Mouse (Mus musculus) midbrain, embryonic 13.5 days (tissue): ENCODE results near the gene Cnnm4. TPM values are rescaled to one million over a fixed set of nuclear protein-coding genes. Genes with fewer than 3 reads are reported as not detected.
A peak's percentile ranks its signal among the peaks of the same experiment; 100 is the strongest.

Source experiments
- ATAC-seq: fragments of 200-750 bp; cut with Nextera tagmentation; 2 replicates; pipeline ENCODE4 v1.8.0; 2017; ENCODE audit warnings: mild to moderate bottlenecking, moderate TSS enrichment, moderate library complexity
- H3K27ac ChIP-seq: fragments of 300-500 bp; sonication (generic); 2 replicates; pipeline ENCODE4 v1.5.1; 2015; ENCODE audit warnings: inconsistent platforms, mild to moderate bottlenecking, moderate library complexity
- H3K27me3 ChIP-seq: fragments of 300-500 bp; sonication (generic); 2 replicates; pipeline ENCODE4 v1.6.1; 2015; ENCODE audit warnings: mild to moderate bottlenecking, inconsistent platforms
- H3K36me3 ChIP-seq: fragments of 300-500 bp; sonication (generic); 2 replicates; pipeline ENCODE4 v1.6.1; 2015; ENCODE audit warnings: mild to moderate bottlenecking, inconsistent platforms
- H3K4me1 ChIP-seq: fragments of 300-500 bp; sonication (generic); replicated peaks from 2 replicates; pipeline ENCODE4 v1.6.1; 2015; ENCODE audit warnings: inconsistent platforms
- H3K4me2 ChIP-seq: fragments of 300-500 bp; sonication (generic); replicated peaks from 2 replicates; pipeline ENCODE4 v1.6.1; 2015; ENCODE audit warnings: moderate library complexity, mild to moderate bottlenecking, inconsistent platforms
- H3K4me3 ChIP-seq: fragments of 300-500 bp; sonication (generic); replicated peaks from 2 replicates; pipeline ENCODE4 v1.5.1; 2015; ENCODE audit warnings: mild to moderate bottlenecking, inconsistent platforms
- H3K9ac ChIP-seq: fragments of 300-500 bp; sonication (generic); replicated peaks from 2 replicates; pipeline ENCODE4 v1.6.1; 2015; ENCODE audit warnings: mild to moderate bottlenecking, inconsistent platforms
- H3K9me3 ChIP-seq: fragments of 300-500 bp; sonication (generic); 2 replicates; pipeline ENCODE4 v1.6.1; 2016; ENCODE audit warnings: mild to moderate bottlenecking, inconsistent platforms
- WGBS: fragments of 180-500 bp; shearing (Covaris S2); methylation state at CpG from one replicate; pipeline ENCODE4 v1.1.7; 2015; 5-methylcytosine and 5-hydroxymethylcytosine counted together
- polyA plus RNA-seq: library from polyadenylated mRNA; unstranded; fragments of >200 nt; fragmentation: Nextera tagmentation; extraction: Ambion mirVana; gene quantifications from 2 replicates; pipeline ENCODE4 v1.2.1, GENCODE M21; 2015

Cnnm4 gene
- 8.8 and 10.0 TPM in 2 replicates for polyA plus RNA-seq

GRCm38 (mm10) chr1:36471181-36472105 lies at the start of gene Cnnm4:
Gene Cnnm4, plus strand, starts transcription at chr1:36471620.
- peak within 1 kb of the TSS; percentile 68 for H3K4me2 ChIP-seq
- no peaks in the 10 kb centered on the region for H3K9me3 ChIP-seq
- ATAC-seq = peak; percentile 92
- H3K27ac ChIP-seq = peak within 1 kb of the TSS; percentile 44
- H3K36me3 ChIP-seq = no peaks in the 10 kb centered on the region
- peaks cover 52% of the 10 kb centered on the region for H3K4me1 ChIP-seq
- 0% methylated on average over 42 of the region's 98 CpGs for WGBS
- H3K4me3 ChIP-seq = peak within 1 kb of the TSS; percentile 68
- peaks cover 7% of the 10 kb centered on the region; the same call in 1 of the 2 replicates for H3K27me3 ChIP-seq
- H3K9ac ChIP-seq = peak within 1 kb of the TSS; percentile 73

GRCm38 (mm10) chr1:36429511-36429910 lies 41.9 kb upstream of the Cnnm4 start:
- Histone ChIP-seq H3K4me1 (no peaks in the 10 kb centered on the region), H3K4me2 (no peak overlapping the region), H3K27me3 (no peaks in the 10 kb centered on the region), H3K9ac (no peak overlapping the region), H3K4me3 (no peak overlapping the region), H3K9me3 (no peaks in the 10 kb centered on the region), H3K27ac (no peak overlapping the region), H3K36me3 (peaks cover 94% of the 10 kb centered on the region)
- WGBS = 84% methylated on average over 2 of the region's 2 CpGs
- ATAC-seq = no peak

GRCm38 (mm10) chr1:36432999-36433398 lies 38.4 kb upstream of the Cnnm4 start:
- Histone ChIP-seq H3K9ac (no peak overlapping the region), H3K4me3 (no peak overlapping the region), H3K27me3 (no peaks in the 10 kb centered on the region), H3K4me2 (no peak overlapping the region), H3K4me1 (no peaks in the 10 kb centered on the region), H3K36me3 (peaks cover 94% of the 10 kb centered on the region), H3K27ac (no peak overlapping the region), H3K9me3 (no peaks in the 10 kb centered on the region)
- 92% methylated on average over 4 of the region's 4 CpGs for WGBS
- ATAC-seq = no peak

DNA sequence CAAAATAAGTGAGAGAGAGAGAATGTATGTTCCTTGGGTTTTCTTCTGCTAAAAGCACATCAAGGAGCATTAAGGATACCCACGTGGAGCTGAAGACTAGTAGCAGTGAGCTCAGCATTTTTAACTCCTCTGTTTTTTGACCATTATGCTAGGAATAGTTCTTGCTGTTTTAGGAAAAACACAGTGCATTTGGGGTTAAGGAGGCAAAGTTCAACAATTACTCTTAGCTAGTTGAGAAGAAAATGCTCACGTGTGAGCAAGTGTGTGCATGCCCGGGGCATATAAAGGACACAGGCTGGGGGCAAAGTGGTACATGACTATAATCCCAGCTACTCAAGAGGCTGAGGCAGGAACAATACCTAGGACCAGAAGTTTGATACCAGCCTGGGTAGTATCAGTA lies 37.8 kb upstream of the Cnnm4 start:
- Histone ChIP-seq H3K9me3 (no peaks in the 10 kb centered on the region), H3K9ac (no peak overlapping the region), H3K4me1 (no peaks in the 10 kb centered on the region)

GRCm38 (mm10) chr1:36435071-36435470 lies 36.3 kb upstream of the Cnnm4 start:
- H3K27me3 ChIP-seq = no peaks in the 10 kb centered on the region
- H3K27ac ChIP-seq = no peak overlapping the region
- no peaks in the 10 kb centered on the region for H3K4me1 ChIP-seq
- WGBS = 86% methylated on average over 4 of the region's 4 CpGs
- peaks cover 91% of the 10 kb centered on the region for H3K36me3 ChIP-seq
- no peaks in the 10 kb centered on the region for H3K9me3 ChIP-seq
- no peak overlapping the region for H3K4me3 ChIP-seq
- ATAC-seq = no peak
- H3K9ac ChIP-seq = no peak overlapping the region
- no peak overlapping the region for H3K4me2 ChIP-seq

More for the DNA sequence above, 37.8 kb upstream of the Cnnm4 start:
- ATAC-seq = no peak
- Histone ChIP-seq H3K4me3 (no peak overlapping the region), H3K36me3 (peaks cover 94% of the 10 kb centered on the region), H3K27ac (no peak overlapping the region), H3K4me2 (no peak overlapping the region), H3K27me3 (no peaks in the 10 kb centered on the region)
- 94% methylated on average over 3 of the region's 3 CpGs for WGBS

- no peak for ATAC-seq
- H3K36me3 ChIP-seq = peaks cover 83% of the 10 kb centered on the region
- no peaks in the 10 kb centered on the region for H3K4me1 ChIP-seq
- H3K9ac ChIP-seq = no peak overlapping the region
- H3K27ac ChIP-seq = no peak overlapping the region
- no peak overlapping the region for H3K4me2 ChIP-seq
- H3K9me3 ChIP-seq = no peaks in the 10 kb centered on the region
- H3K4me3 ChIP-seq = no peak overlapping the region
- WGBS = 97% methylated on average over 6 of the region's 6 CpGs
- H3K27me3 ChIP-seq = no peaks in the 10 kb centered on the region
Observed at GRCm38 (mm10) chr1:36436515-36436914, 34.9 kb upstream of the Cnnm4 start.

- 96% methylated on average over 3 of the region's 3 CpGs for WGBS
- Histone ChIP-seq H3K9me3 (no peaks in the 10 kb centered on the region), H3K36me3 (peaks cover 82% of the 10 kb centered on the region), H3K4me1 (no peaks in the 10 kb centered on the region), H3K27me3 (no peaks in the 10 kb centered on the region), H3K27ac (no peak overlapping the region), H3K9ac (no peak overlapping the region), H3K4me2 (no peak overlapping the region), H3K4me3 (no peak overlapping the region)
- no peak for ATAC-seq
Observed at GRCm38 (mm10) chr1:36437223-36437622, 34.2 kb upstream of the Cnnm4 start.

DNA sequence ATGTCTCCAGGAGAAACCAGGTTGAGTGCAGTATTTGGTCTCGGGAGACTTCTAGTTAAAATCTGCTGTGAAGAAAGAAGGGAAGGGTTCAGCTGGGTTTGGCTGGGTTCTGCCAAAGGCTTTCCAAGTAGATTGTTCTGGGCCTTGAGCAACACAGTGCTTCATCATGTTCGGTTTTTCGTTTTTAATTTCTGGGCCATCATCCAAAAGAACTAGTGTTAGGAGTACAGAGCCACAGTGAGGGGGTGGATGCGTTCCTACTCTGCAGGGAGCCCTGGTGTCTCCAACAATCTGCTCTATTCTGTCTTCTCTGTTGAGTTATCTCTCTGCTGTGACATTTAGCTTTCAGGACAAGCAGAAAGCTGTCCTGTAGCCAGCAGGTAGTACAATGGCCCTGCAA lies 30.3 kb upstream of the Cnnm4 start:
- Histone ChIP-seq H3K36me3 (peaks cover 54% of the 10 kb centered on the region), H3K9ac (no peak overlapping the region), H3K27me3 (no peaks in the 10 kb centered on the region), H3K27ac (no peak overlapping the region), H3K4me3 (no peak overlapping the region), H3K9me3 (no peaks in the 10 kb centered on the region), H3K4me1 (peaks cover 18% of the 10 kb centered on the region), H3K4me2 (no peak overlapping the region)
- WGBS = 96% methylated on average over 4 of the region's 4 CpGs
- ATAC-seq = no peak

DNA sequence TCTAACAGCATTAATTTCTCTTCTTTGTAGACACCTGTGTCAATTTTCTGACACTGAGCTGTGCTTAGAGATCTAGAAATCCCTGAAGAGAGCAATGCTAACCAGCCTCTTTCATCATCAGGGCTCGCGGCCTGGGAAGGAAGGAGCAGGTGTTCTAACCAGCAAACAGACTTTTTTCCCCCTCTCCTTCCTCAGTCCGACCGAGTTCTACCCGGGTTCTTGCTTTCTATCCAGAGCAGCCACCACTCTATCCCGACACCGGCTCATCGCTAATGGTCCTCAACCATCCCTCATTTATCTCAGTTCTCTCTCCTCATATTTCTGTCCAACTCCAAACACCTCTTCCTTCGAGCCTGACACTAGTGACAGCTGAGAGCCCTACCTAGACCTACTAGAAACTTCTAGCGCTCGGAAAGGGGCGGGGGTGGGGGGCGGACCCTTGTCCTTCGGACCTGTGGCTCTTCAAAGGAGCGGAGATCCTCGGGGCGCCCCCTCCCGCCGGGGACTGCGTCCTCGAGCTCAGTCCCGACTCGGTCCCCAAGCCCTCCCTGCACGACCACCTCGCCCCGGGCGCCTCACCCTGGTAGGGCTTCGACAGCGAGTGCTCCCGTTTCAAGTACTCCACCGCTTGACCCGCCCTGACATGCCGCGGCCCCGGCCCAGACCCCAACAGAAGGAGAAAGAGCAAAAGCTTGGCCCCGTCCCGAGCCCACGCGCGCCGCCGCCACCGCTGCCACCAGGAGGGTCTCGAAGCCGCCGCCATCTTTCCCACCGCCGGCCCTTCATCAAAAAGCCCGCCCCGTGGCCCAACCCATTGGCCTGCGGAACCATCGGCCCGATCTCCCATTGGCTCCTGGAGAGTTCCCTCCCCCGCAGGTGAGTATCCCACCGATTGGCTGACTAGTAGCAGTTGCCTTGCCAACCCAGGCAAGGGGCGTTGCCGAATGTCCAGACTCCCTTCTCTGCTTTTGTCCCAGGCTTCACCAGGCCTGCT lies 26.7 kb upstream of the Cnnm4 start, which contains the start of gene Lman2l:
Gene Lman2l (minus strand): TSS at position 801 of the 994 bp plus-strand sequence.
- H3K4me1 ChIP-seq = peaks cover 18% of the 10 kb centered on the region
- peak; percentile 100 for ATAC-seq
- H3K27me3 ChIP-seq = no peaks in the 10 kb centered on the region
- H3K9me3 ChIP-seq = no peaks in the 10 kb centered on the region
- H3K36me3 ChIP-seq = peaks cover 18% of the 10 kb centered on the region
- H3K9ac ChIP-seq = peak within 1 kb of the TSS; percentile 80
- H3K27ac ChIP-seq = peak within 1 kb of the TSS; percentile 86
- H3K4me3 ChIP-seq = peak within 1 kb of the TSS; percentile 76
- under 1% methylated on average over 57 of the region's 57 CpGs for WGBS
- H3K4me2 ChIP-seq = peak within 1 kb of the TSS; percentile 65

DNA sequence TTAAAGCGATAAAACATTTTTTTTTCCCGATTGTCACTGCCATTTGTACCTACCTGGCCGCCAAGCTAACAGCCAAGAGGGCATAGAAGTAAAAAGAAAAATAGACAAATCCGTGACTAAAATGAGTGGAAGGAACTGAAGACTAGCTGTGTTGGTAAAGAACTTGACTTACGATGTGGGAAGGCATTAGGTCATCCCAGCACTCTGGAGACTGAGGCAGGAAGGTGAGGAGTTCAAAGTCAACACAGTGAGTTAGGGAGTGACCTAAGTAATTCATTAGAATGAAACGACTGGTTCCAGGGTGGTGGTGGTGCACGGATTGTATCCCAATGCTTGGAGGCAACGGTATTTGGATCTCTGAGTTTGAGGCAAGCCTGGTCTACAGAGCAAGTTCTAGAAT lies 25.9 kb upstream of the Cnnm4 start:
- Histone ChIP-seq H3K27me3 (no peaks in the 10 kb centered on the region), H3K4me2 (peak overlapping the region; percentile 65), H3K9me3 (no peaks in the 10 kb centered on the region), H3K27ac (peak overlapping the region; percentile 79), H3K4me1 (peaks cover 18% of the 10 kb centered on the region), H3K9ac (no peak overlapping the region), H3K36me3 (peaks cover 18% of the 10 kb centered on the region), H3K4me3 (no peak overlapping the region; the same call in 1 of the 2 replicates)
- WGBS = 46% methylated on average over 8 of the region's 8 CpGs
- ATAC-seq = peak; percentile 19

GRCm38 (mm10) chr1:36446106-36446824 lies 25.2 kb upstream of the Cnnm4 start:
- peaks cover 14% of the 10 kb centered on the region for H3K36me3 ChIP-seq
- no peaks in the 10 kb centered on the region for H3K27me3 ChIP-seq
- H3K9me3 ChIP-seq = no peaks in the 10 kb centered on the region
- 93% methylated on average over 5 of the region's 5 CpGs for whole genome bisulfite sequencing
- peaks cover 18% of the 10 kb centered on the region for H3K4me1 ChIP-seq
- no peak overlapping the region for H3K9ac ChIP-seq
- ATAC-seq = no peak
- no peak overlapping the region for H3K27ac ChIP-seq
- H3K4me2 ChIP-seq = no peak overlapping the region
- no peak overlapping the region for H3K4me3 ChIP-seq
